Mouse (Mus musculus): ENCODE data around the gene Laptm4a. TPM values are rescaled to one million over a fixed set of nuclear protein-coding genes. Genes with fewer than 3 reads are reported as not detected.

The Laptm4a gene
- total and polyA plus RNA-seq, 2 experiments: 155 to 197 TPM

GRCm38 (mm10) chr12:8900919-8901663 lies 20.4 kb upstream of the Laptm4a start:
- H3K9ac ChIP-seq (ENCODE audit: low read depth, low read length): no peak overlapping the region
- no peaks in the 10 kb centered on the region for H3K27me3 ChIP-seq (ENCODE audit: control insufficient read depth, insufficient read depth, low read length)
- H3K4me1 ChIP-seq (ENCODE audit: control insufficient read depth, insufficient read depth, low read length): peaks cover 2% of the 10 kb centered on the region; the same call in 1 of the 2 replicates
- H3K79me2 ChIP-seq (ENCODE audit: control insufficient read depth, insufficient read depth, low read length): no peaks in the 10 kb centered on the region
- no peak overlapping the region for H3K4me3 ChIP-seq (ENCODE audit: insufficient read depth, low read depth, low read length)
- no peak overlapping the region for H3K27ac ChIP-seq (replicated peaks; ENCODE audit: insufficient read depth, low read depth, low read length)
- DNase-seq (ENCODE audit: extremely low read depth, low read depth, low spot score): no peak
- no peak for TF ChIP-seq CTCF (IDR thresholded peaks at IDR 0.05; ENCODE audit: low read depth, low read length)
- TF ChIP-seq POLR2A (IDR thresholded peaks at IDR 0.05; ENCODE audit: extremely low read depth, insufficient read depth, low read length): no peak
- no peaks in the 10 kb centered on the region for H3K36me3 ChIP-seq (ENCODE audit: control insufficient read depth, insufficient read depth, low read length)
- 66% methylated on average over 5 of the region's 5 CpGs for WGBS

GRCm38 (mm10) chr12:8901934-8902333 lies 19.5 kb upstream of the Laptm4a start:
- no peak for DNase-seq (ENCODE audit: extremely low read depth, low read depth, low spot score)
- Histone ChIP-seq H3K27me3 (ENCODE audit: control insufficient read depth, insufficient read depth, low read length) (no peaks in the 10 kb centered on the region), H3K4me1 (ENCODE audit: control insufficient read depth, insufficient read depth, low read length) (peaks cover 2% of the 10 kb centered on the region; the same call in 1 of the 2 replicates), H3K9ac (ENCODE audit: low read depth, low read length) (no peak overlapping the region), H3K4me3 (ENCODE audit: insufficient read depth, low read depth, low read length) (no peak overlapping the region), H3K79me2 (ENCODE audit: control insufficient read depth, insufficient read depth, low read length) (no peaks in the 10 kb centered on the region), H3K27ac (replicated peaks; ENCODE audit: insufficient read depth, low read depth, low read length) (no peak overlapping the region), H3K36me3 (ENCODE audit: control insufficient read depth, insufficient read depth, low read length) (no peaks in the 10 kb centered on the region)
- 70% methylated on average over 2 of the region's 2 CpGs for WGBS
- TF ChIP-seq POLR2A (IDR thresholded peaks at IDR 0.05; ENCODE audit: extremely low read depth, insufficient read depth, low read length) (no peak), CTCF (IDR thresholded peaks at IDR 0.05; ENCODE audit: low read depth, low read length) (no peak)

- TF ChIP-seq CTCF (IDR thresholded peaks at IDR 0.05; ENCODE audit: low read depth, low read length): no peak
- no peak for TF ChIP-seq POLR2A (IDR thresholded peaks at IDR 0.05; ENCODE audit: extremely low read depth, insufficient read depth, low read length)
- Histone ChIP-seq H3K9ac (ENCODE audit: low read depth, low read length) (no peak overlapping the region), H3K79me2 (ENCODE audit: control insufficient read depth, insufficient read depth, low read length) (no peaks in the 10 kb centered on the region), H3K36me3 (ENCODE audit: control insufficient read depth, insufficient read depth, low read length) (no peaks in the 10 kb centered on the region), H3K27me3 (ENCODE audit: control insufficient read depth, insufficient read depth, low read length) (no peaks in the 10 kb centered on the region), H3K4me3 (ENCODE audit: insufficient read depth, low read depth, low read length) (no peak overlapping the region), H3K4me1 (ENCODE audit: control insufficient read depth, insufficient read depth, low read length) (peaks cover 2% of the 10 kb centered on the region; the same call in 1 of the 2 replicates), H3K27ac (replicated peaks; ENCODE audit: insufficient read depth, low read depth, low read length) (no peak overlapping the region)
- WGBS: 43% methylated on average over 3 of the region's 3 CpGs
- no peak for DNase-seq (ENCODE audit: extremely low read depth, low read depth, low spot score)
Observed at GRCm38 (mm10) chr12:8902479-8902878, 19.0 kb upstream of the Laptm4a start.

GRCm38 (mm10) chr12:8912860-8913685 lies 8.4 kb upstream of the Laptm4a start:
- DNase-seq (ENCODE audit: extremely low read depth, low read depth, low spot score): no peak
- Histone ChIP-seq H3K79me2 (ENCODE audit: control insufficient read depth, insufficient read depth, low read length) (no peaks in the 10 kb centered on the region), H3K36me3 (ENCODE audit: control insufficient read depth, insufficient read depth, low read length) (no peaks in the 10 kb centered on the region), H3K27ac (replicated peaks; ENCODE audit: insufficient read depth, low read depth, low read length) (0 out of 2 replicates have a peak overlapping the region, but pooled peaks have one; percentile 4), H3K4me1 (ENCODE audit: control insufficient read depth, insufficient read depth, low read length) (no peaks in the 10 kb centered on the region), H3K27me3 (ENCODE audit: control insufficient read depth, insufficient read depth, low read length) (no peaks in the 10 kb centered on the region), H3K4me3 (ENCODE audit: insufficient read depth, low read depth, low read length) (no peak overlapping the region), H3K9ac (ENCODE audit: low read depth, low read length) (no peak overlapping the region)
- 41% methylated on average over 16 of the region's 16 CpGs for WGBS
- TF ChIP-seq POLR2A (IDR thresholded peaks at IDR 0.05; ENCODE audit: extremely low read depth, insufficient read depth, low read length): no peak
- TF ChIP-seq CTCF (IDR thresholded peaks at IDR 0.05; ENCODE audit: low read depth, low read length): no peak

GRCm38 (mm10) chr12:8913701-8914340 lies 7.6 kb upstream of the Laptm4a start:
- H3K27me3 ChIP-seq (ENCODE audit: control insufficient read depth, insufficient read depth, low read length): no peaks in the 10 kb centered on the region
- H3K27ac ChIP-seq (replicated peaks; ENCODE audit: insufficient read depth, low read depth, low read length): 0 out of 2 replicates have a peak overlapping the region, but pooled peaks have one; percentile 4
- WGBS: 89% methylated on average over 9 of the region's 9 CpGs
- H3K9ac ChIP-seq (ENCODE audit: low read depth, low read length): no peak overlapping the region
- H3K4me3 ChIP-seq (ENCODE audit: insufficient read depth, low read depth, low read length): no peak overlapping the region
- no peak for DNase-seq (ENCODE audit: extremely low read depth, low read depth, low spot score)
- H3K79me2 ChIP-seq (ENCODE audit: control insufficient read depth, insufficient read depth, low read length): no peaks in the 10 kb centered on the region
- H3K36me3 ChIP-seq (ENCODE audit: control insufficient read depth, insufficient read depth, low read length): no peaks in the 10 kb centered on the region
- no peaks in the 10 kb centered on the region for H3K4me1 ChIP-seq (ENCODE audit: control insufficient read depth, insufficient read depth, low read length)
- no peak for TF ChIP-seq CTCF (IDR thresholded peaks at IDR 0.05; ENCODE audit: low read depth, low read length)
- no peak for TF ChIP-seq POLR2A (IDR thresholded peaks at IDR 0.05; ENCODE audit: extremely low read depth, insufficient read depth, low read length)
